Mouse (Mus musculus): ENCODE data around the gene Eral1.
"Not testable (repeated sequence)": the region's sequence is repeated elsewhere in the genome, so short reads cannot be mapped to it uniquely, and the experiment has no call there.

Gene Eral1

GRCm38 (mm10) chr11:78087756-78088281, 7.6 kb upstream of the Eral1 start:
- no peak for DNase-seq (ENCODE audit: low spot score in 2 of 2)

GRCm38 (mm10) chr11:78086925-78087479, 6.8 kb upstream of the Eral1 start:
- no peak for DNase-seq (ENCODE audit: low spot score in 2 of 2)

- DNase-seq (ENCODE audit: low spot score in 2 of 2): no peak
These were observed 3.4 kb upstream of the Eral1 start for GRCm38 (mm10) chr11:78083595-78083994.

- DNase-seq (ENCODE audit: low spot score in 2 of 2): no peak
These were observed 5.5 kb downstream of the Eral1 start for GRCm38 (mm10) chr11:78074666-78075065.

GRCm38 (mm10) chr11:78074277-78074652, 5.9 kb downstream of the Eral1 start:
- no peak for DNase-seq (ENCODE audit: low spot score in 2 of 2)

- DNase-seq (ENCODE audit: low spot score in 2 of 2): no peak
These were observed 6.5 kb downstream of the Eral1 start for GRCm38 (mm10) chr11:78073577-78074276.

GRCm38 (mm10) chr11:78072425-78073130, 7.6 kb downstream of the Eral1 start:
- no peak for DNase-seq (ENCODE audit: low spot score in 2 of 2)

- DNase-seq (ENCODE audit: low spot score in 2 of 2): no peak
These were observed 8.2 kb downstream of the Eral1 start for GRCm38 (mm10) chr11:78071938-78072337.

GRCm38 (mm10) chr11:78069646-78070045, 10.5 kb downstream of the Eral1 start:
- no peak for DNase-seq (ENCODE audit: low spot score in 2 of 2)

- no peak for DNase-seq (ENCODE audit: low spot score in 2 of 2)
These were observed 11.1 kb downstream of the Eral1 start for GRCm38 (mm10) chr11:78069130-78069529.

GRCm38 (mm10) chr11:78067566-78067965, 12.6 kb downstream of the Eral1 start:
- DNase-seq (ENCODE audit: low spot score in 2 of 2): no peak

- DNase-seq (ENCODE audit: low spot score in 2 of 2): no peak
These were observed 13.5 kb downstream of the Eral1 start for GRCm38 (mm10) chr11:78066641-78067040.

GRCm38 (mm10) chr11:78065906-78066305, 14.3 kb downstream of the Eral1 start:
- DNase-seq (ENCODE audit: low spot score in 2 of 2): no peak

- DNase-seq (ENCODE audit: low spot score in 2 of 2): no peak
These were observed 17.6 kb downstream of the Eral1 start for GRCm38 (mm10) chr11:78062563-78062962.

GRCm38 (mm10) chr11:78059833-78060757, 20.1 kb downstream of the Eral1 start:
- DNase-seq (ENCODE audit: low spot score in 2 of 2): peak; percentile 81 to 85

GRCm38 (mm10) chr11:78056946-78057345, 23.2 kb downstream of the Eral1 start:
- DNase-seq (ENCODE audit: low spot score in 2 of 2): no peak

- DNase-seq (ENCODE audit: low spot score in 2 of 2): no peak
These were observed 27.1 kb downstream of the Eral1 start for GRCm38 (mm10) chr11:78053078-78053477.

- DNase-seq (ENCODE audit: low spot score in 2 of 2): not testable (repeated sequence)
These were observed 31.5 kb downstream of the Eral1 start for GRCm38 (mm10) chr11:78048637-78049036.

- DNase-seq (ENCODE audit: low spot score in 2 of 2): peak; percentile 73 to 79
These were observed 35.4 kb downstream of the Eral1 start for GRCm38 (mm10) chr11:78044758-78045251.

GRCm38 (mm10) chr11:78042290-78042870, 37.8 kb downstream of the Eral1 start:
- not testable (repeated sequence) for DNase-seq (ENCODE audit: low spot score in 2 of 2)

GRCm38 (mm10) chr11:78040878-78041277, 39.3 kb downstream of the Eral1 start:
- DNase-seq (ENCODE audit: low spot score in 2 of 2): no peak

Data from right cerebral cortex, postnatal 10 days (tissue).